Mouse (Mus musculus) induced T-regulatory cell, adult 2 months (primary cell): Measurements from ENCODE around the gene Rpl10a.
A peak's percentile ranks its signal among the peaks of the same experiment; 100 is the strongest.

Experiments
- DNase-seq: peaks from one replicate; pipeline ENCODE4 v3.0.0-alpha.2; 2012; ENCODE audit warnings: low read depth

The Rpl10a gene

GRCm38 (mm10) chr17:28328366-28328928, at the start of gene Rpl10a:
Gene Rpl10a (plus strand): TSS chr17:28328471.
- peak; percentile 99 for DNase-seq

- DNase-seq: no peak
Measured at GRCm38 (mm10) chr17:28279236-28279635, 49.0 kb upstream of the Rpl10a start.

GRCm38 (mm10) chr17:28279780-28280422, 48.4 kb upstream of the Rpl10a start:
- no peak for DNase-seq

GRCm38 (mm10) chr17:28280423-28280800, 47.9 kb upstream of the Rpl10a start:
- DNase-seq: no peak

GRCm38 (mm10) chr17:28280831-28281377, 47.4 kb upstream of the Rpl10a start:
- no peak for DNase-seq

GRCm38 (mm10) chr17:28281866-28282441, 46.3 kb upstream of the Rpl10a start:
- DNase-seq: no peak

- no peak for DNase-seq
Measured at GRCm38 (mm10) chr17:28283199-28283598, 45.1 kb upstream of the Rpl10a start.

- DNase-seq: no peak
Measured at GRCm38 (mm10) chr17:28286133-28286532, 42.1 kb upstream of the Rpl10a start.

- DNase-seq: no peak
Measured at GRCm38 (mm10) chr17:28286964-28287363, 41.3 kb upstream of the Rpl10a start.

GRCm38 (mm10) chr17:28287578-28287977, 40.7 kb upstream of the Rpl10a start:
- no peak for DNase-seq

- DNase-seq: peak; percentile 56
Measured at GRCm38 (mm10) chr17:28287980-28288379, 40.3 kb upstream of the Rpl10a start.

- DNase-seq: no peak
Measured at GRCm38 (mm10) chr17:28290262-28290661, 38.0 kb upstream of the Rpl10a start.

- DNase-seq: peak; percentile 40
Measured at GRCm38 (mm10) chr17:28290671-28291070, 37.6 kb upstream of the Rpl10a start.

- peak; percentile 59 for DNase-seq
Measured at GRCm38 (mm10) chr17:28291346-28291745, 36.9 kb upstream of the Rpl10a start.

GRCm38 (mm10) chr17:28293716-28294115, 34.6 kb upstream of the Rpl10a start:
- no peak for DNase-seq

GRCm38 (mm10) chr17:28294449-28295333, 33.6 kb upstream of the Rpl10a start:
- no peak for DNase-seq

- no peak for DNase-seq
Measured at GRCm38 (mm10) chr17:28298888-28299287, 29.4 kb upstream of the Rpl10a start.

GRCm38 (mm10) chr17:28299669-28300320, 28.5 kb upstream of the Rpl10a start:
- no peak for DNase-seq

- DNase-seq: no peak
Measured at GRCm38 (mm10) chr17:28300323-28300722, 27.9 kb upstream of the Rpl10a start.

- DNase-seq: no peak
Measured at GRCm38 (mm10) chr17:28300850-28301249, 27.4 kb upstream of the Rpl10a start.

GRCm38 (mm10) chr17:28305172-28305571, 23.1 kb upstream of the Rpl10a start:
- no peak for DNase-seq
